Mouse (Mus musculus) bone marrow macrophage, adult 2 months (primary cell): Measurements from ENCODE around the gene Ost4.

Source experiments
- CTCF ChIP-seq: IDR thresholded peaks from 2 replicates; pipeline ENCODE4 v1.5.1; 2012; ENCODE audit warnings: low read depth, mild to moderate bottlenecking, low read length, moderate library complexity
- POLR2A ChIP-seq: IDR thresholded peaks from 2 replicates; pipeline ENCODE4 v1.6.1; 2012; ENCODE audit warnings: mild to moderate bottlenecking, low read depth, low read length, borderline replicate concordance

DNA sequence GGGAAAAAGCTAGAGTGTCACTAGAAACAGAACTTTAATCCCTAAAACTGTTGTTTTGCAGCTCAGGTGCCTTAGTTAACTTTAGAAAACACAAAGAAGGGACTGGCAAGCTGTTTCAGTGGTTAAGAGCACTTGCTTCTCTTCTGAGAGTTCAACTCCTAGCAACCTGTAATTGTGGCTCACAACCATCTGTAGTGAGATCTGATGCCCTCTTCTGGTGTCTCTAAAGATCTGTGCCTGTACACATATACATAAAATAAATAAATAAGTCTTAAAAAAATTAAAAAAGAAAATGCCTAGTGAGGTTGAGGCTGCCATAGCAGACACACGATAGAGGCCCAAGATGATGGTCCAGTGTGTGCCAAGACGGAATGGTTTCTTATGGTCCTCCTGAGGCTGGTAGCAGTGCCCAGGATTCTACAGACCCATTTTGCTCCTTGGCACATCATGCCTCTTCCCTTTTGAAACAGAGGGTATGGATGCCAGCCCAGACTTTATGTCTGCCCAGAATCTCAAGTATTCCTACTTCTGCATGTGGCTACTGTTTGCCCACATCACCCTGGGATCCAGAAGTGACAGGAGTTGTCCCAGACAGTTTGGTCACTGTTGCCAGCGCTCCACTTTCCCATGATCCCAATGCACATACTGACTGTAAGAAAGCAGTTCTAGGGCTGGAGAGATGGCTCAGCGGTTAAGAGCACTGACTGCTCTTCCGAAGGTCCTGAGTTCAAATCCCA lies 27.3 kb upstream of the Ost4 start:
- TF ChIP-seq POLR2A = no peak
- no peak for TF ChIP-seq CTCF
